Mouse (Mus musculus) C2C12 (cell line): Measurements from ENCODE around the gene Sept7. TPM values are rescaled to one million over a fixed set of nuclear protein-coding genes. Genes with fewer than 3 reads are reported as not detected.

Source experiments
- H3K27me3 ChIP-seq: one replicate; pipeline ENCODE4 v1.6.1; 2011; ENCODE audit not compliant: control insufficient read depth, insufficient read depth, insufficient read length
- H3K36me3 ChIP-seq: one replicate; pipeline ENCODE4 v1.6.1; 2011; ENCODE audit not compliant: control insufficient read depth, insufficient read depth
- H3K4me3 ChIP-seq: one replicate; pipeline ENCODE4 v1.5.1; 2011; ENCODE audit warnings: mild to moderate bottlenecking, control low read depth; ENCODE audit not compliant: poor library complexity, insufficient read depth, severe bottlenecking
- H3K79me2 ChIP-seq: one replicate; pipeline ENCODE4 v1.6.1; 2011; ENCODE audit not compliant: control insufficient read depth, insufficient read depth
- H3K79me3 ChIP-seq: one replicate; pipeline ENCODE4 v1.6.1; 2011; ENCODE audit warnings: low read depth, control low read depth
- H3ac ChIP-seq: one replicate; pipeline ENCODE3; 2011; ENCODE audit warnings: low read depth; ENCODE audit not compliant: control insufficient read depth, insufficient read length
- CEBPB ChIP-seq: IDR thresholded peaks from one replicate; pipeline ENCODE4 v1.6.1; 2011; ENCODE audit warnings: low read depth, mild to moderate bottlenecking, control low read depth, moderate library complexity
- CTCF ChIP-seq: IDR thresholded peaks from one replicate; pipeline ENCODE4 v1.5.1; 2011; ENCODE audit not compliant: control insufficient read depth, insufficient read depth, insufficient read length
- FOSL1 ChIP-seq: IDR thresholded peaks from one replicate; pipeline ENCODE4 v1.8.0; 2011; ENCODE audit warnings: mild to moderate bottlenecking, low read length; ENCODE audit not compliant: poor library complexity, insufficient read depth, severe bottlenecking
- MAX ChIP-seq: IDR thresholded peaks from one replicate; pipeline ENCODE4 v1.6.1; 2011; ENCODE audit warnings: mild to moderate bottlenecking, control low read depth
- MYOD1 ChIP-seq: IDR thresholded peaks from one replicate; pipeline ENCODE4 v1.6.1; 2011; ENCODE audit warnings: low read depth; ENCODE audit not compliant: control insufficient read depth, insufficient read length
- MYOG ChIP-seq: IDR thresholded peaks from one replicate; pipeline ENCODE4 v1.6.1; 2011; ENCODE audit not compliant: control insufficient read depth, insufficient read length; ENCODE audit errors: extremely low read depth
- USF1 ChIP-seq: IDR thresholded peaks from one replicate; pipeline ENCODE4 v1.6.1; 2011; ENCODE audit warnings: low read depth, mild to moderate bottlenecking, control low read depth, moderate library complexity
- polyA plus RNA-seq: library from polyadenylated mRNA; unstranded; fragments of >200 nt; fragmentation: generic; extraction: Trizol; gene quantifications from one replicate; pipeline ENCODE4 v1.2.1, GENCODE M21; 2012; ENCODE audit warnings: missing spikeins

Gene Sept7
- polyA plus RNA-seq, 1 experiment = 38.9 TPM

- Histone ChIP-seq H3ac (no peak overlapping the region), H3K79me3 (no peaks in the 10 kb centered on the region), H3K36me3 (no peaks in the 10 kb centered on the region), H3K4me3 (no peak overlapping the region), H3K79me2 (no peaks in the 10 kb centered on the region), H3K27me3 (no peaks in the 10 kb centered on the region)
- TF ChIP-seq USF1 (no peak), CEBPB (no peak), CTCF (no peak), MYOG (no peak), MYOD1 (no peak), FOSL1 (no peak)
These were observed 36.0 kb upstream of the Sept7 start for GRCm38 (mm10) chr9:25216210-25216609.

DNA sequence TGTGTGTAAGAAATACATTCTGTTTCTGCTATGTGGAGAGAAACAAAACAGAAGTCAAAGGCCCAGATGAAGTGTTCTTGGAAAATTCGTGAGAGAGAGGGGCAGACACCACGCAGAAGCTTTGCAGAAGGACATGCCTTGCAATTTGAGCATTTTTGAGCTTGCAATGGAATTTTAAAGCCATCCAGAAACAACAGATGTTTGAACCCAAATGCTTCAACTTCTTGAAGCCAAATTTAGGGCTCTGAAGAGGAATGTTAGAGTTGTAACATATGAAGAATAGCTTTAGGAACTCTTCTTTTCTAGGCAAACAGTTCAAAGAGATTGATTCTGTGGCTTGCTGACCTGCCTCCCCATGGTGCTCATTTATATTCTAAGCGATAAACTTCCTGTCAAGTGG is 33.3 kb upstream of the Sept7 start:
- no peak for TF ChIP-seq MYOG
- no peak for TF ChIP-seq USF1
- no peak for TF ChIP-seq CEBPB
- no peak for TF ChIP-seq MAX
- no peak for TF ChIP-seq FOSL1
- no peak for TF ChIP-seq CTCF
- no peak for TF ChIP-seq MYOD1
- H3K79me2 ChIP-seq = no peaks in the 10 kb centered on the region
- no peak overlapping the region for H3K4me3 ChIP-seq

DNA sequence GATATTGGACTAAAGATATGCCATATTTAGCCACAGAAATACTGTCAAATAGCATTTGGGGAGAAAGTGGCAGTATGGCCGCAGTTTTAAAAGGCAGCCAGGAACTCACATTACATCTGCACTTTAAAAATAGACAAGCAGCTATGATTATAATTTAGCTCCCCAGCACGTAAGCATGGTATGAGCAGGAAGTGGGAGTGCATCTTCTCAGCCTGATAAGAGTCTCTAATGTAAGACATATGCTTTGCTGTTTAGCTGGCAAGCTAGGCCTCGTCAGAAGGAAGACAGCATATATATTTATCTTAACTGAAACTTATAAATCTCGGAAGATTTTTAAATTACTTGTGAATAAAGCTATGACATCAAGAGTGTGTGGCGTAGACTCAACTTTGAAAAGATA is 32.4 kb upstream of the Sept7 start:
- no peak for TF ChIP-seq USF1
- TF ChIP-seq CEBPB = no peak
- TF ChIP-seq MYOD1 = no peak
- no peak for TF ChIP-seq MAX
- no peak for TF ChIP-seq FOSL1
- no peak for TF ChIP-seq CTCF
- no peak for TF ChIP-seq MYOG
- H3K36me3 ChIP-seq = no peaks in the 10 kb centered on the region
- no peak overlapping the region for H3K4me3 ChIP-seq
- no peaks in the 10 kb centered on the region for H3K79me2 ChIP-seq
- no peaks in the 10 kb centered on the region for H3K79me3 ChIP-seq
- no peaks in the 10 kb centered on the region for H3K27me3 ChIP-seq
- H3ac ChIP-seq = no peak overlapping the region

More for the DNA sequence above, 33.3 kb upstream of the Sept7 start:
- H3K27me3 ChIP-seq = no peaks in the 10 kb centered on the region
- no peaks in the 10 kb centered on the region for H3K36me3 ChIP-seq
- H3K79me3 ChIP-seq = no peaks in the 10 kb centered on the region
- no peak overlapping the region for H3ac ChIP-seq

- Histone ChIP-seq H3K79me2 (no peaks in the 10 kb centered on the region), H3K27me3 (no peaks in the 10 kb centered on the region), H3K36me3 (no peaks in the 10 kb centered on the region), H3K4me3 (no peak overlapping the region), H3ac (no peak overlapping the region), H3K79me3 (no peaks in the 10 kb centered on the region)
- TF ChIP-seq CTCF = no peak
- TF ChIP-seq MYOD1 = no peak
- TF ChIP-seq MAX = no peak
- no peak for TF ChIP-seq MYOG
- no peak for TF ChIP-seq CEBPB
- no peak for TF ChIP-seq USF1
- no peak for TF ChIP-seq FOSL1
These were observed 27.3 kb upstream of the Sept7 start for GRCm38 (mm10) chr9:25224959-25225358.

GRCm38 (mm10) chr9:25229740-25230139 is 22.5 kb upstream of the Sept7 start:
- H3K79me3 ChIP-seq = no peaks in the 10 kb centered on the region
- H3K27me3 ChIP-seq = no peaks in the 10 kb centered on the region
- TF ChIP-seq MAX (no peak), CEBPB (no peak), MYOG (no peak), CTCF (no peak), MYOD1 (no peak), FOSL1 (no peak), USF1 (no peak)
- no peak overlapping the region for H3K4me3 ChIP-seq
- H3K36me3 ChIP-seq = no peaks in the 10 kb centered on the region
- no peaks in the 10 kb centered on the region for H3K79me2 ChIP-seq
- no peak overlapping the region for H3ac ChIP-seq
